Mouse (Mus musculus) right cerebral cortex, postnatal 36 days (tissue): Measurements from ENCODE around the gene Pin1rt1.

Experiments
- DNase-seq, 2 experiments: peaks; one replicate each; pipeline ENCODE4 v3.0.0; 2022; ENCODE audit warnings: low spot score in 2 of 2, mixed read lengths in 1 of 2

The Pin1rt1 gene

GRCm38 (mm10) chr2:104712486-104712809, 3.7 kb downstream of the Pin1rt1 start:
- DNase-seq = no peak

- peak; percentile 43 to 50 for DNase-seq
Observed at GRCm38 (mm10) chr2:104711585-104712485, 4.3 kb downstream of the Pin1rt1 start, which contains the start of gene Tcp11l1. Tcp11l1 (minus strand) TSS chr2:104712169.

GRCm38 (mm10) chr2:104710670-104711370, 5.4 kb downstream of the Pin1rt1 start:
- no peak for DNase-seq

DNA sequence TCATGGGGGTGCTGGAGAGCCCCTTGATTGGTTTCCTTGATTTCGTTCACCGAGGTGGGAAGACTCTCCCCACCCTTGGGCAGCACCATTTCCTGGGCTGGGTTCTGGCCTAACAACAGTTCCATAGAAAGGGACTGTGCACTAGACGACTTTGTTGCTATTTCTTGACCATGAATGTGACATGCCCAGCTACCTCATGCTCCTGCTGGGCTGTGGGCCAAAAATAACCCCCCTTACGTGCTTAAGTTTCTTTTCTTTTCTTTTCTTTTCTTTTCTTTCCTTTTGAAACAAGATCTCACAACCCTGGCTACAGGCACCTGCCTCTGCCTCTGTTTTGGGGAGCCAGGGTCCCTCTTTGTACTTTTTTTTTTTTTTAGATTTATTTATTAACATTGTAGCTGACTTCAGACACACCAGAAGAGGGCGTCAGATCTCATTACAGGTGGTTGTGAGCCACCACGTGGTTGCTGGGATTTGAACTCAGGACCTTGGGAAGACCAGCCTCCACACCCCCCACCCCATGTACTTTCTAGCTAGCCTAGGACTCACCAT, 6.3 kb downstream of the Pin1rt1 start:
- no peak for DNase-seq

DNA sequence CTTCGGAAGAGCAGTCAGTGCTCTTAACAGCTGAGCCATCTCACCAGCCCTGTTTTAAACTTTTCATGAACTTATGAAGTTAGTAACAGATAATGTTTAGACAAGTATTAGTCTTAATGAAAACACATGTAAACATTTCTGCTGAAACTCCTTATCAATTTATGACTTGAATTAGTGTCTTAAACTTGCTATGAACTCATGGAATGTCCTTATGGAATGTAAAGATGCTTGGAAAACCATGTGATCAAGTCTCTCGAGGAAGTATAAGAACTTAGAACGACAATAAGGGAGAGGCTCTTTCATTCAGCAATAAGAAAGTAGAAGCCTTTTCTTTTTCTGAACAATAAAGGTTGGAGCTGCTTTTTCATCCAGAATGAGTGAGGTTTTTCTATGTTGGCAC, 11.8 kb downstream of the Pin1rt1 start:
- DNase-seq = no peak

GRCm38 (mm10) chr2:104703158-104703557, 13.0 kb downstream of the Pin1rt1 start:
- DNase-seq = no peak

DNA sequence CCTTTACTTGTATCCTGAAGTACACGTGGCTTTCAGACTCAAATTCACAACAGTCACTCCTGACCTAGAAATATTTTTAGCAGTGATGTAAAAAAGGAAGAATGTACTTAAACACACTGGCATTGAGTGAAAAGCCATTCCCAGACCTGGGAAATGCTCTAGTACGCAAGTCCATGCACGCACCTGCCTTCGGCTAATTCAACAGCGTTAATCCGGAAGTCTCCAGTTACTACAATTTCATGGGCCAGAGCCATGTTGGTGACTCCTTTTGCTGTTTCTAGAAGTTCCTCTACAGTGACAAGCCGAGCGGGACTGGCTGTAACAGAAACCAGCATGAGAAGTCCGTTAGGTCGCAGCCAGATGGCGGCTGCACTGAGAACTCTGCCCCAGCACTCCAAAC, 16.5 kb downstream of the Pin1rt1 start:
- no peak for DNase-seq

DNA sequence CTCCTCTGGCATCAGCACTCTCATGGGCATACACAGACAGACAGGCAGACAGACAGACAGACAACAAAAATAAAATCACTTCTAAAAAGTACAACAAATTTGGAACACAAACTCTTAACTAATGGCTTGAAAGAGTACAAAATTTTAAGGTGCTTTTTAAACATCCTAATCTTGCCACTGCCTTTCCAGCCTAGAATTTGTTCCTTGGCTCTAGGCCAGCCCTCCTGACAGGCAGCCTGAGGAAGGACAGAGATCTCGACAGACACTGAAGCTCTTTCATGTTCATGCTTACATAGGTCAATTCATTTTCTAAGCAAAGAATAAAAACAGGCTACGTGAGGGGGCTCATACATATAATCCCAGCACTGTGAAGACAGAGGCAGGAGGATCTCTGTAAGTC, 23.6 kb downstream of the Pin1rt1 start:
- DNase-seq = no peak

- DNase-seq = no peak
Observed at GRCm38 (mm10) chr2:104690720-104691119, 25.5 kb downstream of the Pin1rt1 start.

DNA sequence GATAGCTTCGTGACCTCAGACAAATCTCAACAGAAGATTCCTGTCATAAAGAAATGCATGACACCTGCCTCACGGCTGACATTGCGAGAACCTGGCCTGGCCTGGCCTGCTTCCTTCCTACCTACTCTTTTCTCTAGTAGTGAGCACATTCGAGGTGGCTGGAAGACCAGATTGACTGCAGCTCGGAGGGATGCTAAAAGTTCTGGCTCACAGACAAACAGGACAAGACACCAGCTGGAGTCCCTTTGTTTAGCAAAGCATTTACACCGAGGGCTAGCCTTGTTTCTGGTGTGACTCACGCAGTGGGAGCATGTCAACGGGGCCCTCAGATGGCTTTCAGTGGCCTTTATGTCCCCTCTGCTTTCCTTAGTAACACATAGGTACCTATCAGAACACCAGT, 27.5 kb downstream of the Pin1rt1 start:
- no peak for DNase-seq

DNA sequence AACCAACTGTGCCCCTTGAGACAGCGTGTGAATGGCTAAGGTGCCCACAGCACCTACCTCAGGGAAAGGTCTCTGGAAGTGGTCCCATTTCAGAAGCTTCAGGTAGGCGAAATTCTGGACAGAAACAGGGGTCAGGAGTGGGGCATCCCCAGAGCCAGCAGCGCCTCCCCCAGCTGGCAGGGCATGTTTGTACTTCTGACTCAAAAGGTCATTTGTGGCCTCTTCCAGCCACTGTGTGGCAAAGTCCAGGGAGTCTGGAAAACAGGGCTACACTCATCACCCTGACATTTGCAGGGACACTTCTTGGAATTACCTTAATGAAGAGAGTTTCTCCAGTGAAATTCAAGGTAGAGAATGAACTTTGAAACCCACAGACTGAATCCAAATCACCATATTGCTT, 27.9 kb downstream of the Pin1rt1 start:
- DNase-seq = no peak

GRCm38 (mm10) chr2:104687261-104687660, 28.9 kb downstream of the Pin1rt1 start:
- DNase-seq = no peak

DNA sequence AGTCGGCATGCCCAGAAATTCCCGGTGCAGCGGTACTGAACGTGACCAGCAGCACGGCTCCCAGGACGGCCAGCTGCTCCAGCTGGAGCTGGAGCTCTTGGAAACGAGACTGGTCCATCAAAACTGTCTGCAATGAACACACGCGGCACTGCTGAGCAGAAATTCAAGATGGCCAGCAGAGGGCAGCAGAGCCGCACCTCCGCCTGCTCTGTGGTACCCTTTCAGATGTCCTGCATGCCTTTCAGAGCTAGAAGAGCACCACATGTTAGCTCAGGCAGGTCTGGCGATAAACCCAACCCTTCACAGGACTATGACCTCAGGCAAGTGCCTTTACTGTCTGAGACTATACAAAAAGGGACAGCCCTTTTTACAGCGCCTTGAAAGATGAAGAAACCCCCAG, 30.8 kb downstream of the Pin1rt1 start:
- DNase-seq = peak; percentile 50 to 62

GRCm38 (mm10) chr2:104684771-104685170, 31.4 kb downstream of the Pin1rt1 start:
- DNase-seq = no peak

GRCm38 (mm10) chr2:104677326-104677725, 38.9 kb downstream of the Pin1rt1 start:
- no peak for DNase-seq

DNA sequence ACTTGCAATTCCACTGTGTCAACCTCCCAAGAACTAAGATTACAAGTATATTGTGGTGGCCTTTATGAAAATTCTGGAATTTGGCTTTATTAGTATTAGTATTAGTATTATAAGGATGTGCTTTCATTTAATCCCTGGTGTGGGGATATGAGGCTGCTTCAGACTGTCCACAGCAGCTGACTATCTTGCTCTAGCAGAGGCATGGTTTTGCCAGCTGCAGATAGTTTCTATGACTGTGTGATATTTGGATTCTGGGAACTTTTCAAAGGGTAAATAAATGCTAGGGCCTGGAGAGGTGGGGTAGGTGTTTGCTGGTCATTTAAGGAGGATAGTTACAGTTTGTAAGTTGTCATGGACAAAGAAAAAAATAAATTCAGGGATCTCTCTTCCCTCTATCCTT, 44.5 kb downstream of the Pin1rt1 start:
- no peak for DNase-seq

DNA sequence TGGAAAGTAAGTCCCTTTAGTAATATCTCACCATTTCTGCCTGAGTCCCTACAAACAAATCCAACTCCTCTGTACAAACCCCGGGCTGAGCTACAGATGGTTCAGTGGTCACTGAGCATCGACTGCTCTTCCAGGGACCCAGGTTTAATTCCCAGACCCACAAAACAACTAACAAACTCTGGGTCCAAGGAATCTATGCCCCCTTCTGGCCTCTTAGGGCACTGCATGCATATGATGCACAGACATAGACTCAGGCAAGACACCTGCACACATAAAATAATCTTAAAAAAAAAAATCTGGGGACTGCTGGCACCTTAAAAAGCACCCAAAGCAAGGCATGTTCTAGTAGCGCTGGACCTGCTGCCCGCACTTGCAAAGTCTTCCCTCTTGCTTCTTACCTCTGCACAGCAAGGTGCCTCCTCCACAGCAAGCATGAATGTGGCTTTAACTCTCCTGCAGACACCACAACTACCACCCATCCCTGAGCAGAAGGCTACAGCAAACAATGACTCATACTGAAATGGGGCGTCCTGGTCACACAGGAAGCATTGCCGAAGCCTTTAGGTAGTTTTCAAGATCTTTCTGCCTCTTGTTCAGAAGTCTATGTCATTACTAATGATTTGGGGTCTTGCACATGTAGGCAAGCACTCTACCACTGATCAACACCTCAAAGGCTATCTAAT, 46.9 kb downstream of the Pin1rt1 start:
- DNase-seq = no peak
